Mouse (Mus musculus): ENCODE measurements around the gene Gm42674. TPM values are rescaled to one million over a fixed set of nuclear protein-coding genes. Genes with fewer than 3 reads are reported as not detected.

Gm42674 gene
- polyA plus RNA-seq, 1 experiment = not detected

DNA sequence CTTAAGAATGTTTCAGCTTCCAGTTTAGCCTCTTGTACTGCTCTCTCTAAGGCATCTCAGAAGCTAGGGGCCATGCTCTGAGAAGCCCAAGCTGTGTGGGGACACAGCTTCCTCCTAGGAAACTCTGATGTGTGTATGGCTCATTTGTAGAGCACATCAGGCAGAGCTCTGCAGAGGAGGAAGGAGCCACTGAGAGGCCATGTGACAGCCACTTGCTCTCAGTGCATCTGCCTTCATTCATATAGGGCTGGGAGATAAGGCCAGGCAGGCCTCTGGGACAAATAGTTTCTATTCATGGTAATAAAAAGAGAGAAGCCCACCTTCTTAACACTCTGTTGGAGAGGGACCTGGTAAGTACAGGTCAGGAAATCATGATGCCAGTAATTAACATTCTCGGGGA lies 7.2 kb upstream of the Gm42674 start:
- Histone ChIP-seq H3K4me3 (ENCODE audit: low read depth, low read length) (no peak overlapping the region), H3K4me1 (ENCODE audit: control insufficient read depth, insufficient read depth, low read length) (no peaks in the 10 kb centered on the region), H3K36me3 (ENCODE audit: control insufficient read depth, insufficient read depth, low read length, poor library complexity, severe bottlenecking) (no peaks in the 10 kb centered on the region)

GRCm38 (mm10) chr3:90595556-90595955 lies 6.1 kb upstream of the Gm42674 start:
- Histone ChIP-seq H3K9me3 (replicated peaks; ENCODE audit: control insufficient read depth, insufficient read depth, low read length, poor library complexity, severe bottlenecking) (peaks cover 8% of the 10 kb centered on the region), H3K4me3 (ENCODE audit: low read depth, low read length) (no peak overlapping the region), H3K27ac (ENCODE audit: insufficient read depth, low read length) (no peak overlapping the region), H3K4me1 (ENCODE audit: control insufficient read depth, insufficient read depth, low read length) (no peaks in the 10 kb centered on the region), H3K36me3 (ENCODE audit: control insufficient read depth, insufficient read depth, low read length, poor library complexity, severe bottlenecking) (no peaks in the 10 kb centered on the region), H3K27me3 (ENCODE audit: control insufficient read depth, insufficient read depth, low read length, poor library complexity, severe bottlenecking) (no peaks in the 10 kb centered on the region), H3K9ac (ENCODE audit: low read depth, poor library complexity, severe bottlenecking) (no peak overlapping the region)
- TF ChIP-seq CTCF (IDR thresholded peaks at IDR 0.05; ENCODE audit: low read depth, low read length) (no peak), EP300 (IDR thresholded peaks at IDR 0.05; ENCODE audit: insufficient read depth, low read depth, low read length) (no peak), POLR2A (IDR thresholded peaks at IDR 0.05; ENCODE audit: insufficient read depth, low read length) (no peak)

More for the DNA sequence above, 7.2 kb upstream of the Gm42674 start:
- Histone ChIP-seq H3K9me3 (replicated peaks; ENCODE audit: control insufficient read depth, insufficient read depth, low read length, poor library complexity, severe bottlenecking) (peaks cover 8% of the 10 kb centered on the region), H3K27me3 (ENCODE audit: control insufficient read depth, insufficient read depth, low read length, poor library complexity, severe bottlenecking) (no peaks in the 10 kb centered on the region), H3K9ac (ENCODE audit: low read depth, poor library complexity, severe bottlenecking) (no peak overlapping the region), H3K27ac (ENCODE audit: insufficient read depth, low read length) (no peak overlapping the region)
- no peak for TF ChIP-seq POLR2A (IDR thresholded peaks at IDR 0.05; ENCODE audit: insufficient read depth, low read length)
- no peak for TF ChIP-seq EP300 (IDR thresholded peaks at IDR 0.05; ENCODE audit: insufficient read depth, low read depth, low read length)

DNA sequence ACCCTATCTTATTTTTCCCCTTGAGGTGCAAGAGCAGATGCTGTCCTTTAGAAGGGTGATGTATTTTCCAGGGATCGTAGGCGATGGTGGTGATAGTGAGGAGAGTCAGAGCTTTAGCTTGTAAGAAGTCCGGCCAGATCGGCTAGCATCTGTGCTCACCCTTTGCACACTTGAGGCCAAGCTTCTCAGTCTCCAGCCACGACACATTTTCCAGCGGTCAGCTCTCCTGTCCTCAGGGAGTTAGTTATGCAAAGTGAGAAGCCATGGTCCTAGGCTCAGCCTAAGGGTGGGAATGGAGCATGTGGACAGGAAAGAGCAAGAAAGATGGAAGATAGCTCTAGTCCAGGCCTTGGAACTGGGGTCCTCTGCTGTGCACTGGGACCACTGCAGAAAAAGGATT lies 4.9 kb upstream of the Gm42674 start:
- no peaks in the 10 kb centered on the region for H3K36me3 ChIP-seq (ENCODE audit: control insufficient read depth, insufficient read depth, low read length, poor library complexity, severe bottlenecking)
- H3K9ac ChIP-seq (ENCODE audit: low read depth, poor library complexity, severe bottlenecking) = no peak overlapping the region
- H3K9me3 ChIP-seq (replicated peaks; ENCODE audit: control insufficient read depth, insufficient read depth, low read length, poor library complexity, severe bottlenecking) = peaks cover 8% of the 10 kb centered on the region
- H3K4me1 ChIP-seq (ENCODE audit: control insufficient read depth, insufficient read depth, low read length) = no peaks in the 10 kb centered on the region
- no peak overlapping the region for H3K4me3 ChIP-seq (ENCODE audit: low read depth, low read length)
- no peak overlapping the region for H3K27ac ChIP-seq (ENCODE audit: insufficient read depth, low read length)
- TF ChIP-seq EP300 (IDR thresholded peaks at IDR 0.05; ENCODE audit: insufficient read depth, low read depth, low read length) (no peak), POLR2A (IDR thresholded peaks at IDR 0.05; ENCODE audit: insufficient read depth, low read length) (no peak), CTCF (IDR thresholded peaks at IDR 0.05; ENCODE audit: low read depth, low read length) (no peak)
- H3K27me3 ChIP-seq (ENCODE audit: control insufficient read depth, insufficient read depth, low read length, poor library complexity, severe bottlenecking) = no peaks in the 10 kb centered on the region

GRCm38 (mm10) chr3:90597736-90598135 lies 4.0 kb upstream of the Gm42674 start:
- peaks cover 8% of the 10 kb centered on the region for H3K9me3 ChIP-seq (replicated peaks; ENCODE audit: control insufficient read depth, insufficient read depth, low read length, poor library complexity, severe bottlenecking)
- TF ChIP-seq CTCF (IDR thresholded peaks at IDR 0.05; ENCODE audit: low read depth, low read length) (no peak), POLR2A (IDR thresholded peaks at IDR 0.05; ENCODE audit: insufficient read depth, low read length) (no peak), EP300 (IDR thresholded peaks at IDR 0.05; ENCODE audit: insufficient read depth, low read depth, low read length) (no peak)
- no peaks in the 10 kb centered on the region for H3K4me1 ChIP-seq (ENCODE audit: control insufficient read depth, insufficient read depth, low read length)
- H3K27ac ChIP-seq (ENCODE audit: insufficient read depth, low read length) = no peak overlapping the region
- no peak overlapping the region for H3K9ac ChIP-seq (ENCODE audit: low read depth, poor library complexity, severe bottlenecking)
- H3K27me3 ChIP-seq (ENCODE audit: control insufficient read depth, insufficient read depth, low read length, poor library complexity, severe bottlenecking) = no peaks in the 10 kb centered on the region
- H3K4me3 ChIP-seq (ENCODE audit: low read depth, low read length) = no peak overlapping the region
- no peaks in the 10 kb centered on the region for H3K36me3 ChIP-seq (ENCODE audit: control insufficient read depth, insufficient read depth, low read length, poor library complexity, severe bottlenecking)

DNA sequence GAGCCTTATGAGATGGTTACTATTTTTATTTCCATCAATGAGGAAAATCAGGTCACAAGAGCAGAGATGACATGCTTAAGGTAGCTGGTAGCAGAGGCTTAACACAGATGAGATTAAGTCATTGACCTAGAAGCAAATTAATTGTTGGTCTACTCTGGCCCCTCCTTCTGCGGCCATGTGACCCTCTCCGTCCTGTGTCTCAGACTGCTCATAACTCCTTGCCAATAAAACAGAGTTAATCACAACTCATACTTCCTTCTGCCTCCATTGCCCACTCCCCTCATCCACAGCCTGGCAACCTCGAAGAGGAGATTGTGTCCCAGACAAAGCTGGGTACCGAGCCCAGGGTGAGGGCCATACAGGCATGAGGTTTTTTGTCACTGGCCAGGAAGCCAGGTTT lies 3.5 kb upstream of the Gm42674 start:
- H3K9ac ChIP-seq (ENCODE audit: low read depth, poor library complexity, severe bottlenecking) = no peak overlapping the region
- no peaks in the 10 kb centered on the region for H3K36me3 ChIP-seq (ENCODE audit: control insufficient read depth, insufficient read depth, low read length, poor library complexity, severe bottlenecking)
- H3K9me3 ChIP-seq (replicated peaks; ENCODE audit: control insufficient read depth, insufficient read depth, low read length, poor library complexity, severe bottlenecking) = peaks cover 8% of the 10 kb centered on the region
- no peaks in the 10 kb centered on the region for H3K27me3 ChIP-seq (ENCODE audit: control insufficient read depth, insufficient read depth, low read length, poor library complexity, severe bottlenecking)
- no peak overlapping the region for H3K4me3 ChIP-seq (ENCODE audit: low read depth, low read length)
- no peaks in the 10 kb centered on the region for H3K4me1 ChIP-seq (ENCODE audit: control insufficient read depth, insufficient read depth, low read length)
- H3K27ac ChIP-seq (ENCODE audit: insufficient read depth, low read length) = no peak overlapping the region
- no peak for TF ChIP-seq POLR2A (IDR thresholded peaks at IDR 0.05; ENCODE audit: insufficient read depth, low read length)
- no peak for TF ChIP-seq EP300 (IDR thresholded peaks at IDR 0.05; ENCODE audit: insufficient read depth, low read depth, low read length)
- TF ChIP-seq CTCF (IDR thresholded peaks at IDR 0.05; ENCODE audit: low read depth, low read length) = no peak

DNA sequence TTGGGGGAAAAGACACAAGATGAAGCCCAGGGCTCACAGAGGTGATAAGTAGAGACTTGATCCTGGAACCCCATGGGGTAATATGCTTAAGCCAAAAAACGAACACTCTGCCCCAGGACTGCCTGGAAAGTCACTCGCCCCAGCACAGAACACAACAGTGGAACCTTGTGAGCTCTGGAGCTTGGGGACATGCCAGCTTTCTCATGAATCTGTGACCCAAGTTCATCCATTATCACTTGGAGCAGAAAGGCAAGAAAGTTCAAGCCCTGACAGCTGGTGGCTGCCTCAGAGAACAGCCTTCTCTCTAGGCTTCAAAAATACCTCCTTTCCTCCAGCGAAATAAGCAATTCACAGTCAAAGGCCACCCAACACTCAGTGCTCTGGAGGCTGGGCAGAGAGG lies 2.3 kb upstream of the Gm42674 start:
- Histone ChIP-seq H3K36me3 (ENCODE audit: control insufficient read depth, insufficient read depth, low read length, poor library complexity, severe bottlenecking) (no peaks in the 10 kb centered on the region), H3K9ac (ENCODE audit: low read depth, poor library complexity, severe bottlenecking) (no peak overlapping the region), H3K27me3 (ENCODE audit: control insufficient read depth, insufficient read depth, low read length, poor library complexity, severe bottlenecking) (no peaks in the 10 kb centered on the region), H3K9me3 (replicated peaks; ENCODE audit: control insufficient read depth, insufficient read depth, low read length, poor library complexity, severe bottlenecking) (no peaks in the 10 kb centered on the region), H3K27ac (ENCODE audit: insufficient read depth, low read length) (no peak overlapping the region), H3K4me3 (ENCODE audit: low read depth, low read length) (no peak overlapping the region), H3K4me1 (ENCODE audit: control insufficient read depth, insufficient read depth, low read length) (no peaks in the 10 kb centered on the region)
- no peak for TF ChIP-seq POLR2A (IDR thresholded peaks at IDR 0.05; ENCODE audit: insufficient read depth, low read length)
- no peak for TF ChIP-seq EP300 (IDR thresholded peaks at IDR 0.05; ENCODE audit: insufficient read depth, low read depth, low read length)
- no peak for TF ChIP-seq CTCF (IDR thresholded peaks at IDR 0.05; ENCODE audit: low read depth, low read length)

All from ES-Bruce4 (cell line).